Mouse (Mus musculus) embryo, embryonic 10.5 days (tissue): ENCODE measurements at regions not wholly inside any gene's neighbourhood (a gene's known extent, or its start where the extent isn't known, plus 50 kb on each side); places are given as distances from the start of the nearest gene placed in this dataset.

ENCODE experiments used
- DNase-seq: peaks from one replicate; pipeline ENCODE4 v3.0.0-alpha.2; 2015; ENCODE audit warnings: low spot score

GRCm38 (mm10) chr13:5778443-5779171 lies 82.7 kb upstream of the Klf6 start:
- DNase-seq = no peak

GRCm38 (mm10) chr13:5779410-5779809 lies 81.9 kb upstream of the Klf6 start:
- DNase-seq = peak; percentile 31

- DNase-seq = no peak
Observed at GRCm38 (mm10) chr13:5782540-5782939, 78.7 kb upstream of the Klf6 start.

GRCm38 (mm10) chr13:5787114-5787513 lies 74.2 kb upstream of the Klf6 start:
- no peak for DNase-seq

GRCm38 (mm10) chr13:5789302-5789701 lies 72.0 kb upstream of the Klf6 start:
- no peak for DNase-seq

GRCm38 (mm10) chr13:5802079-5802478 lies 59.2 kb upstream of the Klf6 start:
- no peak for DNase-seq

- DNase-seq = peak; percentile 37
Observed at GRCm38 (mm10) chr13:5802826-5803225, 58.5 kb upstream of the Klf6 start.

GRCm38 (mm10) chr13:5803540-5804380 lies 57.5 kb upstream of the Klf6 start:
- DNase-seq = peak; percentile 49

- DNase-seq = peak; percentile 31
Observed at GRCm38 (mm10) chr13:5804381-5804941, 56.8 kb upstream of the Klf6 start.

- DNase-seq = no peak
Observed at GRCm38 (mm10) chr13:5808380-5808779, 52.9 kb upstream of the Klf6 start.
